Mouse (Mus musculus) forelimb bud, embryonic 11.5 days (tissue): ENCODE measurements around the gene Galnt6.

Experiments
- DNase-seq: peaks from one replicate; pipeline ENCODE4 v3.0.0-alpha.2; 2012; ENCODE audit warnings: low read depth, low spot score

Galnt6 gene

DNA sequence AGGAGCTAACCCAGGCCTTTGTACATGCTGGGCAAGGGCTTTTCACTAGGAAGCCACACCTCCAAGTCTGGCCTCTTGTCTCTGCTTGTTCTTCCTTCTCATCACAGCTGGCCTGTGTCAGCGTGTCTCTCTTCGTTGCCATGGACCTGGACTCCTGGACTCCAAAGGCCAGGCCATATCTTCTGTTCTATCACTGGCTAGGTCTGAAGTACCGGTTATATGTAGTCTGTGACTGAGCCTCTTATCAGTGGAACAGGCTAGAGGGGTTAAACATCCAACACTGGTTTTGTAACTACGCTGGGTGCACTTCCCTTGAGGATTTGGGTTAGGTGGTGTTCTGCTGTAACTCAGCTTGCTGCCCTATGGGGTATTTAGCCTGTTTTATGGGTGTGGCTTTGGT lies 7.2 kb downstream of the Galnt6 start:
- DNase-seq, result no peak

DNA sequence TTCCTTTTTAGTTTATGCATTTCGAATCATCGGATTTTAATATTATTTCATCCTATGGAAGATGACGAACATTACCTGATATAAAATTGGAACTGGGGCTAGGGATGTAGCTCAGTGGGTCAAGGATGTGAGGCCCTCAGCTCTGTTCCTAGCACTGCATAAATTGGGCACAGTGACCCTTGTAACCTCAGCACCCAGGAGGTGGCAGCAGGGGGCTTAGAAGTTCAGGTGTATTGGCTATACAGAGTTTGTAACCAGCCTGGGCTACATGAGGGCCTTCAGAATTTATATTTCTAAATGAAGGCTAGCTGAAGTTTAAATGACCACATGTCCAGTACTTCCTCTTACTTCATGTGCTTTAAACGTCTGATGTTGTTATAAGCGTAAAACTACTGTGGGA lies 7.7 kb downstream of the Galnt6 start:
- no peak for DNase-seq

DNA sequence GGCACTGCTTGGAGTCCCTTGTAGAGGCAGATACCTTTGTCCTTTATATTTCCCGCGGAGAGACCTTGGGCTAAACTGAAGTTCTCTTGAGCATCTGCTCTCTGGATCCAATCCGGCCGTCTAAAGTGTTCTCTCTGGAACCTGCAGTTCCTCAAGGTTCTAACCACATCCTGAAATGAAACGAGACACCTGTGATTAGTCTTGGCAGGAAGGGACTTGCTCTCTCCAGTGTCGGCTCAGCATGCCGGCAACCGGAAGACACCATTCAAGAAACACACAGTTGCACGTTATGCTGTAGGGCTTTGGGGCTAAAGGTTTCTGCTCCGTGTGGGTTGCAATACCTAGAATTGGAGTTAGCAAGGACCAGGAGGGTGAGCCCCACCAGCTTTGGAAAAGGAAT lies 9.1 kb downstream of the Galnt6 start:
- no peak for DNase-seq

- no peak for DNase-seq
Measured at GRCm38 (mm10) chr15:100719217-100719616, 10.0 kb downstream of the Galnt6 start.

GRCm38 (mm10) chr15:100718572-100718971 lies 10.6 kb downstream of the Galnt6 start:
- DNase-seq, result no peak

- no peak for DNase-seq
Measured at GRCm38 (mm10) chr15:100717933-100718332, 11.2 kb downstream of the Galnt6 start.

GRCm38 (mm10) chr15:100715399-100715993 lies 13.7 kb downstream of the Galnt6 start:
- DNase-seq, result no peak

GRCm38 (mm10) chr15:100714470-100714869 lies 14.7 kb downstream of the Galnt6 start:
- no peak for DNase-seq

DNA sequence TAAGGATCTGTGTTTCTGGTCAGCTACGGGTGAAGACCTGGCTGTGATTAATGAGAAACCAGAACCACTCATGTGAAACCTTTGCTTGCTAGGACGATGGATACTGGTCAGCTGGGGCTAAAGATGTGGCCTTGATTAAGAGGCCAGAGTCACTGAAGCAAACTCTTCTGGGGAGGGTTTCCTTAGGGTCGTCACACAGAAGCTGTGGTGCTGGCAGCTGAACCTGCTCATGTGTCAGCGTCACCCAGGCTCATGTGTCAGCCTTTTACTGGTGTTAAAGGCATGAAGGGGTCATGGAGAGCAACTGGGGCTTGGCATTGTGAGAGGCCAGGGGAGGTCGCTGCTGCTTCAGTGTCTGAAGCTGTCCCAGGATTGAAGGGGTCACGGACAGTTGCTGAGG lies 18.3 kb downstream of the Galnt6 start:
- no peak for DNase-seq

GRCm38 (mm10) chr15:100708433-100709078 lies 20.6 kb downstream of the Galnt6 start:
- DNase-seq, result no peak

DNA sequence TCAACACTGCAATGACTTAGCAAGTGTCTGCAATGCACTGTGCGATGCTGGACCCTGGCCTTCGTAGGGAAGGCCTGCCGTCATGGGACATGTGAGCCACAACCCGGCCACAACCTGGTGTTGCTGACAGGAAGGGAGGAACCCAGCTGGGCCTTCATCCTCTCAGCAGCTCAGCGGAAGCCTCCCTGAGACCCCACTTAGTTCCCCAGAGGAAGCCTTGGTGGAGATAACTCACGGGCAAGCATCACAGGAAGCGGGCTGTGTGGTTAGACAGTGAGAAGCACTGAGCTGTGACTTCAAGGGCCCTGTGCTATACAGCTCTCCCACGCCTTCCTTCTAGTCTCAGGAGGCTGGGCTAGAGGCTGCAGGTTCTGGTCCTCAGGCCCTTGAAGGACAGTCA lies 22.9 kb downstream of the Galnt6 start:
- no peak for DNase-seq

DNA sequence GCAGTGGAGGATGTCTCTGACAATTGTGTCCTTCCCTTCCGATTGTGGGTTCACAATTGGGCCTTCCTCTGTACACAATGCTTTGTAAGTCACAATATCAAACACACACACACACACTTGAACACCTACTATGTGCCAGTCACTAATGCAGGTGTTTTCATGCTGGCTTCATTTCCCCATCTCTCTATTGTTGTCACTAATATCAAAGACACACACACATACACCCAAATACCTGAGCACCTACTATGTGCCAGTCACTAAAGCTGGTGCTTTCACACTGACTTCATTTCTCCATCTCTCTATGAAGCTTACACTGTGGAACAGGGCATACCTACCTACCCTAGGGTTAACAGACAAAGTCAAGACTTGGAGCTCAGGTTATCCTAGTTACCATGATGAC lies 23.8 kb downstream of the Galnt6 start:
- no peak for DNase-seq

DNA sequence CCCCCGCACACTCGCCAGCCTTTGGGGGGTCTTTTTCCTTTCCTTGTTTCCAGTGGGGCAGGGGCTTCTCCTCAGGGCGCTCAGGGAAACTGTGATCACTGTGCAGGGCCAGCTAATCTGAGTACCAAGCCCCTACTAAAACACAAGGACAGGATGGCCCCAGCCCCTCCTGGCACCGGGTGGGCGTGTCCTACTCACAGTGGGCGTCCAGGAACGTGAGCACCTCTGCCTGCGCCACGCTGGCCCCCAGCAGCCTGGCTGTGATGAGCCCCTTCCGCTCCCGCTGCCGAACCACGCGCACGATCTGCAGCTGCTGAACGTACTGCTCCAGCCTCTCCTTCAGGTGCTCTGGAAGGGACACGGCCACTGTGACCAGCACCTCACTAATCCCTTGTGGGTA lies 25.3 kb downstream of the Galnt6 start:
- DNase-seq, result no peak

DNA sequence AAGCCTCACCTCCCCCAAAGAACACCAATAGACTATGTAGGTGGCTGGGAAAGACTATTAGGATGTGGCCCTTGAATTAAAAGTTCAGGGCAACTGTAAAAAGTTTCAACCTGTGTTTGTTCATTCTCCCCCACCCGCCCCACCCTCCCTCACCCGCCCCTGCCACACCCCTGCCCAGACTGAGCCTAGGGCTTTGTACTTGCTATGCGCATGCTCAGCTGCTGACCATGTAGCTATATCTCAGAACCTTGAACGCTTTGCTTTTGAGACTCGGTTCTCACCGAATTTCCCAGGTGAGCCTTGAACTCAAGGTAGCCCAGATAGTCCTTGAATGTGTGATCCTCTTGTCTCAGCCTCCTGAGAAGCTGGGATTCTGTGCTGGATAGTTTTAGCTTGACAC lies 27.3 kb downstream of the Galnt6 start:
- DNase-seq, result no peak

DNA sequence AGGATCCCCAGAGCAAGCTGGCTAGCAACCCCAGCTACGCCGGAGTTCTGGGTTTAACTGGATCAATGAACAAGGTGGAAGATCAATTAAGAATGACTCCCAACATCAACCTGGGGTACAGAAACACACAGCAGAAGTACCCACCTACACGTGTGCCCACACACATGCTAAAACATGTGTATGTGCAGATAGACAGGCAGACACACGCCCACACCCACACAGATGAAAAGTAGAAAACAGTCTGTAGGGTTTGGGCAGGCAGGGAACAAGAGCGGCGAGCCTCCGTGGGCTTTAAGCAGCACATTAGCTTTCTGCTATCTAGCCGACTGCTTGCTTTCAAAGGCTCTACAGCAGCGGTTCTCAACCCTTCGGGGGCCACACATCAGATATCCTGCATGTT lies 28.1 kb downstream of the Galnt6 start:
- no peak for DNase-seq

- no peak for DNase-seq
Measured at GRCm38 (mm10) chr15:100700424-100700823, 28.8 kb downstream of the Galnt6 start.

- DNase-seq, result no peak
Measured at GRCm38 (mm10) chr15:100699386-100699785, 29.8 kb downstream of the Galnt6 start.

- no peak for DNase-seq
Measured at GRCm38 (mm10) chr15:100698078-100698477, 31.1 kb downstream of the Galnt6 start.

- no peak for DNase-seq
Measured at GRCm38 (mm10) chr15:100694406-100694805, 34.8 kb downstream of the Galnt6 start.

- no peak for DNase-seq
Measured at GRCm38 (mm10) chr15:100691990-100692389, 37.2 kb downstream of the Galnt6 start.

- no peak for DNase-seq
Measured at GRCm38 (mm10) chr15:100687430-100687971, 41.7 kb downstream of the Galnt6 start, which contains the start of gene Cela1. Cela1 (minus strand) TSS chr15:100687921.

DNA sequence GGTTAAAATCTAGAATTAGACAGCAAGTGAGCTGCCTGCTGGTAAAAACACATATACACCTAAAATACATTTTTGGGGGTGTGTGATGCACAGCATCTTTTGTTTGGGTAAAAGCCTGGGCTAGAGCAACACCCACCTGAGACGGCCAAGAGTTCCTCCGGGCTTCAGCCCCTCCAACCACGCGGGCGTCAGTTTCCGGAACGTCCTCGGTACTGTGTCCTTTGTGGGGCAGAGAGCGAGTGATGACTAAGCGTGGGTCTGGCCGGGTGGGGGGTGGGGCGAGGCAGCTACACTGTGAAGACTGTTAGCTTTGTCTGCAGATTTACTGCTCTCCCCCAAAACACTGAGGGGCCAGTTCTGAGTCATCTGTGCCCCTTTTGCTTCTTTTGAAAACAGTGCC lies 42.2 kb downstream of the Galnt6 start:
- no peak for DNase-seq

DNA sequence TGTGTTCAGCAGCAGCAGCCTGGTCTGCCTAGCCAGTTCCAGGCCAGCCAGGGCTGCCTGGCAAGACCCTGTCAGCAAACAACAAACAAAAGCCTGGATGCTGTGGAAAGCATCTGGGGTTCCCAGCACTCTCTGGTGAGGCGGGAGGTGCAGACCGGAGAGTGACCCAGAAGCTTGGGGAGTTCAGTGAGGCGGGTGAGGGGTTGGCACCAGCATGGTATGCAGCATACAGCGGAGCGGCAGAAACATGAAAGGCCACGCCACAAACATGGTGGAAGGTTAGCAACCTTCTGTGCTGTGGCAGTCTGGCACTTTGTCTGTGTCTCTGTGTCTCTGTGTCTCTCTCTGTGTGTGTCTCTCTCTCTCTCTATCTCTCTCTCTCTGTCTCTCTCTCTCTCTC lies 42.7 kb downstream of the Galnt6 start:
- DNase-seq, result no peak
